Mouse (Mus musculus): ENCODE results near the gene Unk. TPM values are rescaled to one million over a fixed set of nuclear protein-coding genes. Genes with fewer than 3 reads are reported as not detected.

Unk gene
- polyA plus RNA-seq, 1 experiment: 54.0 TPM

- 85% methylated on average over 6 of the region's 6 CpGs for WGBS
- H3K4me3 ChIP-seq (replicated peaks; ENCODE audit: extremely low read depth, low read depth, low read length): no peak overlapping the region
- no peak for TF ChIP-seq CTCF (IDR thresholded peaks at IDR 0.05; ENCODE audit: insufficient read depth, low read length)
- no peak for TF ChIP-seq POLR2A (IDR thresholded peaks at IDR 0.05; ENCODE audit: borderline replicate concordance, extremely low read depth, low read depth, low read length)
- H3K4me1 ChIP-seq (ENCODE audit: control insufficient read depth, insufficient read depth, low read length): peaks cover 22% of the 10 kb centered on the region
- no peak for DNase-seq
Observed at GRCm38 (mm10) chr11:116099462-116099861, 69.3 kb downstream of the Unk start.

- WGBS: 43% methylated on average over 6 of the region's 6 CpGs
- peaks cover 24% of the 10 kb centered on the region for H3K4me1 ChIP-seq (ENCODE audit: control insufficient read depth, insufficient read depth, low read length)
- TF ChIP-seq CTCF (IDR thresholded peaks at IDR 0.05; ENCODE audit: insufficient read depth, low read length) (no peak), POLR2A (IDR thresholded peaks at IDR 0.05; ENCODE audit: borderline replicate concordance, extremely low read depth, low read depth, low read length) (no peak)
- no peak overlapping the region for H3K4me3 ChIP-seq (replicated peaks; ENCODE audit: extremely low read depth, low read depth, low read length)
- DNase-seq: no peak
Observed at GRCm38 (mm10) chr11:116100385-116100784, 70.3 kb downstream of the Unk start.

GRCm38 (mm10) chr11:116100839-116101238 is 70.7 kb downstream of the Unk start:
- 79% methylated on average over 7 of the region's 7 CpGs for WGBS
- Histone ChIP-seq H3K4me1 (ENCODE audit: control insufficient read depth, insufficient read depth, low read length) (peaks cover 24% of the 10 kb centered on the region), H3K4me3 (replicated peaks; ENCODE audit: extremely low read depth, low read depth, low read length) (no peak overlapping the region)
- TF ChIP-seq CTCF (IDR thresholded peaks at IDR 0.05; ENCODE audit: insufficient read depth, low read length) (no peak), POLR2A (IDR thresholded peaks at IDR 0.05; ENCODE audit: borderline replicate concordance, extremely low read depth, low read depth, low read length) (no peak)
- no peak for DNase-seq

GRCm38 (mm10) chr11:116101931-116102381 is 71.8 kb downstream of the Unk start:
- WGBS: 24% methylated on average over 11 of the region's 11 CpGs
- TF ChIP-seq POLR2A (IDR thresholded peaks at IDR 0.05; ENCODE audit: borderline replicate concordance, extremely low read depth, low read depth, low read length): 0 out of 2 replicates have a peak, but pooled peaks have one; percentile 7
- no peak for TF ChIP-seq CTCF (IDR thresholded peaks at IDR 0.05; ENCODE audit: insufficient read depth, low read length)
- DNase-seq: no peak
- Histone ChIP-seq H3K4me1 (ENCODE audit: control insufficient read depth, insufficient read depth, low read length) (peaks cover 24% of the 10 kb centered on the region), H3K4me3 (replicated peaks; ENCODE audit: extremely low read depth, low read depth, low read length) (no peak overlapping the region)

- TF ChIP-seq POLR2A (IDR thresholded peaks at IDR 0.05; ENCODE audit: borderline replicate concordance, extremely low read depth, low read depth, low read length) (no peak), CTCF (IDR thresholded peaks at IDR 0.05; ENCODE audit: insufficient read depth, low read length) (no peak)
- WGBS: 36% methylated on average over 3 of the region's 4 CpGs
- no peak overlapping the region for H3K4me3 ChIP-seq (replicated peaks; ENCODE audit: extremely low read depth, low read depth, low read length)
- H3K4me1 ChIP-seq (ENCODE audit: control insufficient read depth, insufficient read depth, low read length): peaks cover 24% of the 10 kb centered on the region
- DNase-seq: no peak
Observed at GRCm38 (mm10) chr11:116102472-116102871, 72.3 kb downstream of the Unk start.

GRCm38 (mm10) chr11:116103572-116103971 is 73.5 kb downstream of the Unk start:
- Histone ChIP-seq H3K4me3 (replicated peaks; ENCODE audit: extremely low read depth, low read depth, low read length) (no peak overlapping the region), H3K4me1 (ENCODE audit: control insufficient read depth, insufficient read depth, low read length) (peaks cover 27% of the 10 kb centered on the region)
- no peak for TF ChIP-seq CTCF (IDR thresholded peaks at IDR 0.05; ENCODE audit: insufficient read depth, low read length)
- TF ChIP-seq POLR2A (IDR thresholded peaks at IDR 0.05; ENCODE audit: borderline replicate concordance, extremely low read depth, low read depth, low read length): no peak
- no peak for DNase-seq
- WGBS: 29% methylated on average over 12 of the region's 12 CpGs

GRCm38 (mm10) chr11:116104006-116104646 is 74.0 kb downstream of the Unk start:
- no peak for TF ChIP-seq CTCF (IDR thresholded peaks at IDR 0.05; ENCODE audit: insufficient read depth, low read length)
- TF ChIP-seq POLR2A (IDR thresholded peaks at IDR 0.05; ENCODE audit: borderline replicate concordance, extremely low read depth, low read depth, low read length): no peak
- WGBS: 27% methylated on average over 14 of the region's 14 CpGs
- DNase-seq: no peak
- Histone ChIP-seq H3K4me3 (replicated peaks; ENCODE audit: extremely low read depth, low read depth, low read length) (no peak overlapping the region), H3K4me1 (ENCODE audit: control insufficient read depth, insufficient read depth, low read length) (peaks cover 29% of the 10 kb centered on the region)

GRCm38 (mm10) chr11:116105065-116105464 is 74.9 kb downstream of the Unk start:
- TF ChIP-seq POLR2A (IDR thresholded peaks at IDR 0.05; ENCODE audit: borderline replicate concordance, extremely low read depth, low read depth, low read length) (no peak), CTCF (IDR thresholded peaks at IDR 0.05; ENCODE audit: insufficient read depth, low read length) (no peak)
- no peak overlapping the region for H3K4me3 ChIP-seq (replicated peaks; ENCODE audit: extremely low read depth, low read depth, low read length)
- peaks cover 29% of the 10 kb centered on the region for H3K4me1 ChIP-seq (ENCODE audit: control insufficient read depth, insufficient read depth, low read length)
- DNase-seq: no peak
- 77% methylated on average over 2 of the region's 2 CpGs for WGBS

GRCm38 (mm10) chr11:116106154-116106962 is 76.2 kb downstream of the Unk start:
- Histone ChIP-seq H3K4me1 (ENCODE audit: control insufficient read depth, insufficient read depth, low read length) (peaks cover 21% of the 10 kb centered on the region), H3K4me3 (replicated peaks; ENCODE audit: extremely low read depth, low read depth, low read length) (no peak overlapping the region)
- TF ChIP-seq CTCF (IDR thresholded peaks at IDR 0.05; ENCODE audit: insufficient read depth, low read length) (no peak), POLR2A (IDR thresholded peaks at IDR 0.05; ENCODE audit: borderline replicate concordance, extremely low read depth, low read depth, low read length) (no peak)
- no peak for DNase-seq
- WGBS: 71% methylated on average over 32 of the region's 32 CpGs

Measured in lung, adult 2 months (tissue).